Mouse (Mus musculus): ENCODE measurements around the gene Pdcd4.

Pdcd4 gene

DNA sequence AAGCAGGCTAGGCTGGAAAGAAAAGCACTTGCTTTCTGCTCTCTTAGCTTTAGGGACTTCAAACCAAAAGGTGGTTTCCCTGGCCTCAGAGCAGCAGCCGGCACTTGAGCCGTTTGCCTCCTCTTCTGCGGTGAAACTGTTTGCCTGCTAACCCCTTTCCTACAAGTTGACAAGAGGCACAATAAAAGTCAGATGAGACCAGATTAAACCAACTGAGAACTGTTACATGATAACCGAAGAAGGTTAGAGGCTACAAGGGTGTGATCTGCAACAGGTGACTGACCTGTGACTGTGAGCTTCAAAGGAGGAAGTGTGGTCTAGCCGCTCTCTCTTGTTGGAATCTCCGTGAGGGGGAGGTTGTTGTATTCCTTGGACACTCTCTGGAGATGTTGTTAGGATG is 20.5 kb upstream of the Pdcd4 start:
- peak; percentile 21 for DNase-seq (ENCODE audit: low read depth, low spot score)

DNA sequence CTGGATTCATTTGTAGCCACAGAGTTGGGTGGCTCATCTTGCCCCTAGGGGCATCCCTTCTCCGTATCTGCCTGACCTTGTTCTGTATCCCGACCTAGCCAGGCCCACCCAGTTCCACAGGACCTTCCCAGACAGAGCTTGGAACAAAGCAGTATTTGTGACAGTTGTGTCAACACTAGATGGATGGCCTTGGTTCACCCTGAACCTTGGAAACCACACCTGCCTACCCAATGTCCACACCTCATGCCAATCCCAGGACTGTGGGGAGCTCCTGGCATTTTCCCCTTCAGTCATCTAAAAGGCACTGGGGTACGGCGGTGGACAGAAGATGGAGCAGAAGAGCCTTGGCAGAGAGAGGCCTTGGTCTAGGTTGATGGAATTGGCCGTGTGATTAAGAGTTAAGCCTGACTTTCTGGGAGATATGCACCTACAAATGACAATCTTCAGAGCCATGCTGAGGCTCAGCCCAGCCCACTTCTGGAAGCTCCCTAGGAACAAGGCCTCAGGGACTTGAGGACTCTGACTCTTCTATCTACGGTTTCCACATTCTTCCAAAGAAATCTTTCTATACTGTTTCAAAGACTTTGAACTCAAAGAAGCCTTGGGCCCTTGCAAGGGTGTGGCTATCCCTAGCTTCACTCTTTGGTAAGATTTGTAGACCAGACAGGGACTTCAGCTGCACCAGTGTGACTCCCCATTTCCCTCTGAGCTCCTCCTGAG is 18.9 kb upstream of the Pdcd4 start:
- DNase-seq (ENCODE audit: low read depth, low spot score): no peak

DNA sequence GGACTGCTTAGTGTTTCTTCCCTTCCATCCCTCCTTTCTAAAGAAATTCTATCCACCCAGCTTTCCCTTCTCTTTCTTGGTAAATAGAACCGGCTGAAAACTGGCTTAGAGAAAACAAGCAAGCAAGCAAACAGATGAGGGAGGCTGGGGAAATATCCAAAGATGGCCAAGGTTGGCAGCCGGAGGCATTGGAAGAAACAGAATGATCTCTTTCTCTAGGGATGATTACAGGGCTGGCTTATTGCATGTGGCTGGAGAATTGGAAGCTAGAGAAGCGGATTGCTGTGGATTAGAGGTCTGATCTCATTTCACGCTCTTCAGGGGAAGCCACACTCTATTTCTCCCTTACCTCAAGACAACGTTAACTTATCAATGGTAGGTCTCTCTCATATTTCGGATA is 16.8 kb upstream of the Pdcd4 start:
- no peak for DNase-seq (ENCODE audit: low read depth, low spot score)

DNA sequence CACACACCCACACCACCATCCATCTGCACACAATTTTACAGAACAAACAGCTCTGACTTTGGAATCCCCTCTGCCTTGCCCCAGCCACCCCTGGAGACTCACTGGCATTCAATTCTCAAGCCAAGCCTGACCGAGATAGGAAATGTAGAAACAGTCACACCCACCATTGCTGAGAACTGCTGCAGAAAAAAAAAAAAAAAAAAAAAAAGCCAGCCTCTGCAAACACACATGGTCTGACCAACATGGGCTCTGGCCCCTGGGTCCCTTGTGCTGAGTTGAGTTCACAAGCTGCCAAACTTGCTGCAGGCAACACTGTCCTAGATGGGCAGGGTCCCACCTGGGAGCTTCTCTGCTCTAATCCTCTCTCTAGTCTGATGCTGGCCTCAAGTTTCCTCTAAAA is 14.3 kb upstream of the Pdcd4 start:
- DNase-seq (ENCODE audit: low read depth, low spot score): no peak

DNA sequence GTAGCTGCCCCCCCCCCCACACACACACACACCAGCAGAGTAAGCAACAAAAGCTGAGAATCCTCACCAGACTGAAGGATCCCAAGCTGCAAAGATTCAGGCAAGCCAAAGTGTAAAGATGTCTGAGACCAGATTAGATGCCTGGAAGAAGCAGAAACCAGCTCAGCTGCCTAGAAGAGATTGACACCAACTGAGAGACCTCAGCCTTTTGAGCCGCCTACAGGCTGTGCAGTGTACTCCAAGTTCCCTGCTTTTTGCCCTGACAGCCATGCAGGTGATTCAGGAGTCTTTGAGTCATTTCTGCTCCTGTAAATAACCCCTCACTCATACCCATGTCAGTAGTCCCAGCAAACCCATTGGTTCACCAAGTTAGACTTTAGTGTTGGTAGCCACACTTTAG is 11.6 kb upstream of the Pdcd4 start:
- DNase-seq (ENCODE audit: low read depth, low spot score): no peak

DNA sequence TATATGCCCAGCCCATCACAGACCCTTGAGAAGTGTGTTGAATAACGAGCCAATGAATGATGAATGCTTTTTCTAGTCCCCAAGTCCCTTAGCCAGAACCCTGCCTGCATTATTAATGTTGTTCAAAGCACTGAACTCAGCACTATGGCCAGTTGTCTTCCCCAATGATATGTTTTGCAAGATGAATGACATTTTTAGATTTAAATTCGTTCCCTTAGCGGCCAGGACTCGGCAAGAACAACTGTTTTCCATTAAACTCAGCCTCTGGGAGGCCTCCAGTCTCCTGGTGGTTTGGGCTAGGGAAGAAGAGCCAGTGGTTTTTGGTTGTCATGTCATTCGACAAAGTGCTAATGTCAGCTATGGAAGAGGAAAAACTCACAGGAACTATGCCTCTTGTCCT is 10.2 kb upstream of the Pdcd4 start:
- no peak for DNase-seq (ENCODE audit: low read depth, low spot score)

DNA sequence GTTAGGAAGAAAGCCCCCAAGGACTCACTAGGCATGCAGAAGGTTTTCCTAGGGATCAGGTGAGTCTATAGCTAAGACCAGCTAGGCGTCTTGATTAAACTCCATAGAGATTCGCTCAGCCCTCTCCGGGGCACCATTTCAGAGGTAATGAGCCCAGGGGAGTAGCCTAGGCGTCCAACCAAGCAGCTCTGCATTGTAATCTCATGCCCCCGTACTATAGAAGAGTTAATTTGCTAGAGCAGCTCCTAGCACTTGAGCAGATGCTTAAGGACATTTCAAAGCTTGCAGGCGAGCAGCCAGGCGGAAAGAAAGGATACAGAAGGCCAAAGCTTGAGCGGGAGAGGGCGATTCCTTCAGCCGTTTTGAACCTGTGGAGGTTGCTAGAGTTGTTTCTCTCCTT is 6.6 kb upstream of the Pdcd4 start:
- no peak for DNase-seq (ENCODE audit: low read depth, low spot score)

DNA sequence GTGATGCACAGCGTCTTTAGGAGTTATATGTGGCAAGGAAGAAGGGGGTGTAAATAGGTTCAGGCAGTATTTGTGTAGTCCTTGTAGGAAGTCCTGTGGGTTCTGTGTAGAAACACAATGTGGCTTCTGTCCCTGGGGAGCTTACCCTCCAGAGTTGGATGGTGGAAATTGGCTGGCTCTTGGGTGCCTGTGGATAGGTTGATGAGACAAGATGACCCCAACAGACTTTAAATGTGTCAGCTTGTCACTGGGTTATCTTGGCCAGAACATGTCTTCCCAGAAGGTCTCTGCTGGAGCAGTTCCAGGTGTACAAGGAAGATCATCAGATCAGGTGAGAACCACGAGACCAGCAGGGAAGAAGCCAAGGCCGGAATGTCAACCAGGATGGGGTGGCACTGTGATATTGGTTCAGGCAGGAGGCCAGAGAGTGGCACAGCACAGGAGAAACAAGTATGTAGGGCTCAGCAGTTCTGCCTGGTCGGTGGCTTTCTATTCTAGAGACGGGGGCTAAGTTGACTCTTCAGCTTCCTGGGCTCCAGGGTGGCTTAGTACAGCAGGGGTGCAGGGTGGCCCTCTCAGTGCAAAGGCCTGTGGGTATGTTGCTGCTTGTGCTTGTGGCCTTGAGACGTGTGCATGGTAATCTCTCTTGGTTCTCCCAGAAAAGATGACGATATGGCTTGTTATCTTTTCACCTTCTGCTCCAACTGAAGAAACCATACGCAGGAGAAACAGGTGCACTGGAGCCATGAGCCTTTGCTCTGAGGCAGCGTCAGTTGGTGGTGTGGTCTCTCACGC is 5.3 kb upstream of the Pdcd4 start:
- DNase-seq (ENCODE audit: low read depth, low spot score): no peak

DNA sequence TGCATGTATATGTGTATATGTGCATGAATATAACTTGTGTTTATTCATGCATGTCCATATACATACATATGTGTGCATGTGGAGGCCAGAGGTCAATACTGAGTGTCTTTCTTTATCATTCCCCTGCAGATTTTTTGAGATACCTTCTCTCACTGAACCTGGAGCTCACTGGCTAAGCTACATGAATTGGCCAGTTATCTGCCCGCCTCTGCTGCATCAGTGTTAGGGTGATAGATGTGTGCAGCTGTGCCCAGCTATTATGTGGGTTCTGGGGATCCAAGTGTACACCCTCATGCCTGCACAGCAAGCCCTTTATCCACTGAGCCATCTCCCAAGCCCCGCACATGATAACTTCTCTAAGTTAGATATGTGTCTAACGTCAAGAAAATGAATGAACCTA is 4.2 kb upstream of the Pdcd4 start:
- DNase-seq (ENCODE audit: low read depth, low spot score): no peak

DNA sequence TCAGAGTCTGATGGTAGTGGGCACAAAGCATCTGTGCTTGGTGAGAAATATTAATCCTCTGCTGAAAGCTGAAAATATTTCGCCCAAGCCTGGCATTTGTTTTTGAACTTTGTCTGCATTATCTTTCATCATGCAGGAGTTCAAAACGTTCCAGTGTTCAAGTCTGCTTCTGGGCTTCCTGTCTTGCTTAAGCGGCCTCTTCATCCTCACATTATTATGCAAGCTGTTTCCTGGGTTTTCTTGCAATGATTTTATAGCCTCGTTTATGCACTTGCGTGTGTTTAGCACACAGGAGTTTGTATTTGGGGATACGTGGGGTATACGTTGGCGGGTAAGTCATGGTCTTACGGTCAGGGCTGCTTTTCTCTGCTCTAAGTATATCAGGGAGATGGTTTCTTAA is 3.7 kb upstream of the Pdcd4 start:
- DNase-seq (ENCODE audit: low read depth, low spot score): no peak

DNA sequence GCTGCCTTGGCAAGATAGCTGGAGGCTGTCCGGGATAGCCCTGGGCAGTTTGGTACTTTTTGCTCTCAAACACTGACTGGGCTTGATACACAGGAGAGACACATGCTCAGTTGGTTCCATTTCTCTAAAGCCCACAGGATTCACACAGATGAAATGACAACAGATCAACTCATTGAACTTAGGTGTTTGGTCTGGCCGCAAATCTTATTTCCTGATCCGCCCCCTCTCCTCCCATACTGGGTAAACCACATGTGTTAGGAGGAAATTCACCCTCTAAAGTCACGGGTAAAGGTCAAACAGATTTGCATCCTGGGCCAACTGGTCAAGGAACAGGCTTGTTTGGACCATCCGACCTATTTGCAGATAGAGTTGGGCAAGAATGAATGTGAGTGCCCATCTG is 2.5 kb upstream of the Pdcd4 start:
- DNase-seq (ENCODE audit: low read depth, low spot score): no peak

DNA sequence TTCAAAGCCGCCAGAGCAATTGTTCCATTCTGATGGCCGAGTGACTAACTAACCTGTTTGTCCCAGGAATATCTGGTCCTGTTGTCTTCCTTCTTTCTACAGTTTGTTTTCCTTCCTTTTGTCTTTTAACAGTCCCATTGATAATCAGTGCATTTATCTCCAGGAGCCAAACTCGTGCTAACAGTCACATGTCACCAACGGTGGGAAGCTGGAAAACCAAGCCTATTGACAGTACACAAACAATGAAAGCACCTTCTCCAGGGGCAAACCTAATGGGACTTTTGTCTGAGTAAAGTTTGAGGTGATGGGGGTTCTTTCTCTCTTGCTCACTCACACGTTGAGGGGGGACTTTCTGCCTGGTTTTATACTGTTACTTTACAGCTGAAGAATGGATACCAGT is 1.8 kb upstream of the Pdcd4 start:
- no peak for DNase-seq (ENCODE audit: low read depth, low spot score)

DNA sequence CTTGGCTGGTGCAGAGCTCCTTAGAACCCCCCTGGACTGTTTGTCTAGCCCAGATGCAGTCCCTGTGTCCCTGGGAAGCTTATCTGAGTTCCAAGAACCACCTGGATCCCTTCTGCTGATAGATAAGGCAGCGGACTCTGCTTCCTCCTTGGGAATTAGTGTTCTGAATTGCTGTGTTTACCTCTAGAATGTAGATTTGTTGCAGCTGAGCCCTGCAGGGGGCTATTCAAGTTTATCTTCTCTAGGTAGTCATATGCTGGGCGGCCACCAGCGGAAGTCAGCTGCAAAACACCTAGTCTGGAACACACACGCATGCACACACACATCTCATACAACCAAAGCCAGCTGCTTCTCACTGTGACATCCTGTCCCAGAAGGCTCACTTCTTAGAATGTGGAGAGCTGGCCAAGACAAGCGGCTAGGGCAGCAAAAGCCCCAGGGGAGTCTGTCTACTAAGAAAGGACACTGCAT is 1.2 kb upstream of the Pdcd4 start:
- DNase-seq (ENCODE audit: low read depth, low spot score): no peak

DNA sequence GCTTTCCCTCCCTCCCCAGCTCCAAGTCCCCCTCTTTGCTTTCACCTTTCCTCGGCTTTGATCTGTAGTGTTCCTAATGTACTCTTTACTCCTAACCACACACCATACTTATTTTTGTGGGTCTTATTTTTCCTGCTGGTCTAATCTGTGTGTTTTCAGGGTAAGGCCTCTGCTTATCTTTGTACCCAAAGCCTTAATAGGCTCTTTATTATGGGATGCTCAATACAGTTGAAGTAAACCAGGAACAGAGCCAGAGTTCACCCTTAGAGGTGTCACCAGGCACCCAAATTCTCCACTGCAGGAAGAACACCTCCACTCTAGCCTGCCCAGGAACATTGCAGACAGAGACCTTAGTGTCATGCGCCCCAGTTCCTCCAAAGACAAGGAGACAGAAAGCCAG is 462 bp upstream of the Pdcd4 start:
- no peak for DNase-seq (ENCODE audit: low read depth, low spot score)

DNA sequence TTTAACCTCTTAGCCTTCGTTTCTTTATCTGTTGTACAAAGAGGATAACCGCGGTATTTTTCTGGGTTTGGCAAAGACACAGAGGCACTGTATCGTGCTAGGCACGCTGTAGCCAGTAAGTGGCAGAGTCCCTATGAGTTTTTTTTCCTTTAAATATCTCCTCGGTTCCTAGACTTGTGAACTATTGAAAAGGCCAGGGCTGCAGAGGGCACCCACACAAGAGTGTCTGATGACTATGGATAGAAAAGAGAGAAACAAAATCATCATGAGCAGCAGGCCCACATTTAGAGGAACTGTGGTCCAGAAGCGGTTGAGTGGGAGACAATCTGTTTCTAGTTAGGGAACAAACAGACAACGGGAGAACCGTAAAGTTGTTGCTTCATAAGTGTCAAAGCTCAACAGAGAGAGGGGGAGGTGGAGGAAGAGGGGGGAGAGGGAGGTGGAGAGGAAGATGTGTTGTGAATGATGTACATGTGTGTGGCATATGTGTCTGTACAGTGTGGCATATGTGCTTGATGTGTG is 868 bp downstream of the Pdcd4 start:
- no peak for DNase-seq (ENCODE audit: low read depth, low spot score)

DNA sequence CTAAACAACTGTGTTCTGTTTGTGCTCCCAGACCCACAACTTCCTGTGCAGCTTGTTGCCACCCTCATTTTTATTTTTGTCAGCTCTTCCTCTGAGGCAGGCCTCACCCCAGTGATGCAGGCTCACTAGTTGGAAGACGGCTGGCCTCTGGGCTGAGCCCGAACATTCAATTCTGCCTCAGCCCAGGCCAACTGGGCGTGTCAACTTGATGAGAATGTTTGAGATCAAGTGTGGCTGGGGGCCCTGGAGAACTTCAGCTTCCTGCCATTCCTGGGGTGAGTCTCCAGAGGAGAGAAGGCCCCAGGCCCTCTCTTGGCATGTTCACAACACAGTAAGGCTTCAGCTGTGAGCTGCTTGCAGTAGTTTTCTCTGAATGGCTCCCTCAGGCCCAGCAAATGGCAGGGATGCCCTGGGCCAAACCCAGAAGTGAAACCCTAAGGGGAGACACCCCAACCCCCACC is 1.7 kb downstream of the Pdcd4 start:
- peak; percentile 71 for DNase-seq (ENCODE audit: low read depth, low spot score)

DNA sequence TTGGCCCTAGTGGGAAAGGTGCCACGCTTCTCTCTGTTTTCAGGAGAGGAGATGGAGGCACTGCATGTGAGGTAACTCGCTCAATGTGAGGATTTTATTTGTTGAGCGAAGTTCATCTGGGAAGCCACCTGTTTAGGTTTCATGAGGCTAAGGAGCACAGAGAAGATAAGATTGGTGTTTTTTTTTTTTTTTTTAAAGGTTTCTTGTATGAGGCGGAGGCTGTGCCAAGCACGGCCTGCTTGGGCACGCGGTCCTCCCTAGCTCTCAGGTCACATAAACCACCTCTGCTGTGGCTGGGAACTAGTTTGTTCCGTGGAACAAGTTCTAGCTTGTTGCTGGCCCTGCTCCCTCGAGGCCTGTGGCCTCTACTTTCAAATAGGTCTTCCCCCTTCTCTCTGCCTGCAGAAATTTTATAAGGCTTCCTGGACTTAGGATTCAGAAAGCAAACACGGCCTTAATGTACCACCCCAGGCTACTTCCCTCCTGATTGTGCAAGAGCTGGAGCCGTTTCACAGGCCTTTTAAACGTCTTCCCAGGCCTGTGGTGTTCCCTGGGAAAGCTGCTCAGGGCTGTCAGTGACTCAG is 2.6 kb downstream of the Pdcd4 start:
- DNase-seq (ENCODE audit: low read depth, low spot score): no peak

DNA sequence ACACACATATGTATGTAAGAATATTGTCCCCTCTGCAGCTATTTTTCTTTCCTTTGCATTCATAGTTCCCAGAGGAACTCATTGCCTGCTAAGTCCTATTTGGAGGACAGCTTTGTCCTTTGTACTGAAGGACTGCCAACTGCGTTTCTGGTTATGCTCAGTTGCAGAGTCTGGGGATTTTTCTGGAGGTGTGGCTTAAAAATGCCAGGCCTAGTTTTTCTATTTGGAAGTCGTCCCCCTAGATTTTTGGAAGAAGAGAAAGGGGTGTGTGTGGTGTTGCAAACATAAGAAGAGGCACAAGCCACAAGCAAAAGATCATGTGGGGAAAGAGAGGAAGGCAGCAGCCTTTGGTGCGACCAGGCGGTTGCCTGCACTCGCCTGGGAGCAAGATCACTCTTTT is 6.0 kb downstream of the Pdcd4 start:
- no peak for DNase-seq (ENCODE audit: low read depth, low spot score)

DNA sequence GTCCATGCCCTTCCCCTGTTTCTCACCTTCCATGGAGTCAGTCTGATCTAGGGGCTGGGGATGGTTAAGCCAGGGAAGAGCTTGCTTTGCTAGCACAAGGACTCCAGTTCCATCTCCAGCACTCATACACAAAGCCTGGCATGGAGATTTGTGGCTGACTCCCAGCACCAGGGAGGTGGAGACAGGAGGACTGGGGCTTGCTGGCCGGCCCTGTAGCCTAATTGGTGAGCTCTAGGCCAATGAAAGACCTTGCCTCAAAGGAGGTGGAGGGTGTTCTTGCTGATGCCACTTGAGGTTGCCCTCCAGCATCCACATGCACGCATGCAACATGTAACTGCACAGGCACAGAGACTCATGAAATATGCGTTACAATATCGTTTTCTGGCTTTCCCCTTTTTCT is 6.5 kb downstream of the Pdcd4 start:
- DNase-seq (ENCODE audit: low read depth, low spot score): no peak

DNA sequence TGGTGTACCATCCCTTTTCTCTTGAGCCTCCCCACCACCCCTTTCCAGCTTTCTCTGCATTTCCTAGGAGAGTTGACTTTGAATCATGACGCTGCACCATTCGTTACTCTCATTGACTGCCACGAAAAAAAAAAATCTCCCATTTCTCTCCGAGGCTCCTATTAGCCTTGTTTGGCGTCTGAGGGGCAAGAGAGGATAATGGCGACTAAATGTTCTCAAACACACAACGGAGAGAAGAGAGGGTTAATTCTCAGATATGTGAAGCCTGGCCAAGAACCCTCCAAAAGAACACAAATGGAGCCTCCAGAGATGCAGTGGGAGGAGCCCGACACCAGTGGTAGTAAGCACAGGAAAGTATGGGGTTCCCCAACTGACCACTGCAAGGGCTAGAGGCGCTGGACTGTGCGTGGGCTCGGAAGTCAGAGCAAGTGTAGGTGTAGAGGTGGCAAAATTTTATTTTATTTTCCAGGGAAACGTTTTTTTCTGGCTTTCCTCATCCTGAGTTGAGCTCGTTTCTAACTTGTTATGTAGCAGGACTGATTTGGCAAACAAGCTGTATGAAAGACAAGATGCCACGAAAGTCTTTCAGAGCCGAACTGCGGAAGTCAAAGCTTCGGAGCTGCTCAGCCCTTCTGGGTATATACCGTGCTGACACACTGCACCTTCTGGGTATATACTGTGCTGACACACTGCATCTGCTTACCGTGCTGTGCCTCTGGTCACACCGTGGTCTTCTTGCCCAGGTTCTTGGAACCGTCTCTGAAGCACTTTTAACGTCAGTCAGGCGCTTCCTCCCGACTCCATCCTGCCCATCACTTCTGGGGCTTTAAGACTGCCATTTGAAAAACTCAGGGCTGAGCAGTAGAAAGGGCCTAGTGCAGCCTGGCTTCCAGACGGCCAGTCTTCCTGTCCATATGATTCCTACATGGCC is 7.2 kb downstream of the Pdcd4 start:
- no peak for DNase-seq (ENCODE audit: low read depth, low spot score)

DNA sequence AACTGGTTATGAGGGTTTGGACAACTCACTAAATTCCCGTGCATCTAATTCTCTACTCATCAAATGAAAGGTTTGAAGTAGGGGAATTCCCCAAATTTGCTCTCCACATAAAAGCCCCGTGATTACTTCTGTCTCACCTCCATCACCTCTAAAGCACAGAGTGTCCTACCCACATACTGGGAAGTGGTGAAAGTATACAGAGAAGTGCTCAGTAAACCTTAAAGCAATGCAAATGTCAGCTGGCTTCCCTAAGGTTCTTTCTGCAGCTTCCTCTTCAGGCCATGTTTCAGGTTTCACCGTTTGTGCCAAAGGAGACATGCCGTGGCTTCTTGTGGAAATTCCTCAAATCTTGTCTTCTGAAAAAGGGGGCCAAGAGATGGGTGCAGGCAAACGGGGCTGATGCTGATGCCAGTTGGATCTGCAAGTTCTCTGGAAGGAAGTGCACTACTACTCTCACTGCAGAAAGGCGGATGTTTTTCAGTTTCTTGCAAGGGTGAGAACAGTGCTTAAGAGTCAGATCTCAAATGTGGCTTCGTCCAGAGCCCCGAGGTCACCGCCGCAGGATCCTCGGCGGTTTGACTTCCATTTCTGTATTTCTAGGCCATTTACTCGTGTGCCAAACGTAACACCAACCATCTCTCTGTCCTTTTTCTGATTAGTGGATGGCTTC is 8.0 kb downstream of the Pdcd4 start:
- DNase-seq (ENCODE audit: low read depth, low spot score): peak; percentile 19
